ENCODE assay signal across 23 mouse cellular contexts in the genomic region with DNA sequence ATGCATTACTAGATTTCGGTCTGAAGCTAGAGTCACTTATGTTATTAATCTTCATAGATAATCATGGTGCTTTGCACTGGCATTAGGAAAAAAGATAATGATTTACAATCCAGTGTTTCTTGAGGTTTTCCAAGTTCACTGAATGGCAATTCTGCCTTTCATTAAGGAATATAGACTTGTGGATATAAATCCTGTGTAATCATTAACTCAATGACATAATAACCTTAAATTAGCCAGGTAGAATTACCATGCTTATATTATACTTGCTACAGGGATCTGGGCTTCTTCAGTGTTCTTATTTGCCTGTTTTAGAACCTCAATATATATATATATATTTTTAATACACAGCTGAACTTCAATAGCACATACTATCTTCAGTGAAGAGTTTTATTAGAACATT.
DNase-seq lines count a peak whose midpoint lies in the region; ATAC-seq and TF ChIP-seq lines count a peak whose summit lies in the region.
"Had no signal": no experiment of that assay in that cellular context is flagged by ENCODE, and none has a peak within 500 bp of the region (broad histone marks: within the 10 kb centered on the region; RNA-seq: fewer than 3 reads in every experiment).

No protein-coding gene starts in this region.

- no peak for DNase-seq in intestine, embryonic 14.5 days (ENCODE audit: low spot score)
- no peak for DNase-seq in adrenal gland, adult 18-20 months (ENCODE audit: low spot score in 2 of 2)
- no peak for DNase-seq in spleen, postnatal 4 days (ENCODE audit: low spot score in 2 of 2)
- no peak for DNase-seq in urinary bladder, postnatal 14 days (ENCODE audit: low spot score)
- no peak for DNase-seq in adrenal gland, postnatal 25 days
- DNase-seq: adrenal gland, adult 2 months; adrenal gland, adult 8-10 months; adrenal gland, postnatal 10 days; adrenal gland, postnatal 14 days; adrenal gland, postnatal 36 days; B cell, adult 2 months; cerebellum, adult 11 months; cerebellum, adult 11-12 months; cerebellum, adult 18-20 months; cerebellum, adult 2 months had no signal

- no peak overlapping the region for H3K4me2 ChIP-seq in intestine, embryonic 14.5 days (ENCODE audit: low read length)
- no peak overlapping the region for H3K4me2 ChIP-seq in intestine, embryonic 15.5 days (replicated peaks)
- H3K4me2 ChIP-seq in intestine, embryonic 16.5 days (ENCODE audit: low read depth, low read length) = no peak overlapping the region
- no peak overlapping the region for H3K4me2 ChIP-seq in intestine, postnatal 0 days (replicated peaks; ENCODE audit: low read depth)

- H3K36me3 ChIP-seq in intestine, embryonic 14.5 days (ENCODE audit: control insufficient read depth, insufficient read depth, low read length) = no peaks in the 10 kb centered on the region
- no peaks in the 10 kb centered on the region for H3K36me3 ChIP-seq in intestine, embryonic 15.5 days
- no peaks in the 10 kb centered on the region for H3K36me3 ChIP-seq in intestine, embryonic 16.5 days (ENCODE audit: control insufficient read depth, insufficient read depth, low read length)
- no peaks in the 10 kb centered on the region for H3K36me3 ChIP-seq in intestine, postnatal 0 days (ENCODE audit: control insufficient read depth, insufficient read depth)
- H3K36me3 ChIP-seq: G1E had no signal

- peak; percentile 64; the same call in 1 of the 2 replicates for ATAC-seq in intestine, embryonic 14.5 days (replicated peaks; ENCODE audit: low FRiP score, low TSS enrichment, low read depth)
- ATAC-seq in intestine, embryonic 15.5 days = peak; percentile 93
- ATAC-seq in intestine, embryonic 16.5 days = peak; percentile 95
- peak; percentile 82 for ATAC-seq in intestine, postnatal 0 days
- ATAC-seq: activated CD4-positive, CD25-positive, alpha-beta regulatory T cell, adult 4 months; CD4-positive, CD25-positive, alpha-beta regulatory T cell, adult 4 months; Patski had no signal

- WGBS in intestine, embryonic 14.5 days = 57% methylated on average over 1 of the region's 1 CpGs
- 60% methylated on average over 1 of the region's 1 CpGs for WGBS in intestine, embryonic 15.5 days
- WGBS in intestine, embryonic 16.5 days = 58% methylated on average over 1 of the region's 1 CpGs
- 24% methylated on average over 1 of the region's 1 CpGs for WGBS in intestine, postnatal 0 days

- no peaks in the 10 kb centered on the region for H3K9me3 ChIP-seq in intestine, embryonic 14.5 days (ENCODE audit: control insufficient read depth, low read length)
- no peaks in the 10 kb centered on the region for H3K9me3 ChIP-seq in intestine, embryonic 15.5 days
- H3K9me3 ChIP-seq in intestine, embryonic 16.5 days (ENCODE audit: control insufficient read depth, low read length) = no peaks in the 10 kb centered on the region
- H3K9me3 ChIP-seq in intestine, postnatal 0 days (ENCODE audit: control insufficient read depth) = no peaks in the 10 kb centered on the region

- H3K27ac ChIP-seq in intestine, embryonic 14.5 days (ENCODE audit: low read depth) = no peak overlapping the region
- H3K27ac ChIP-seq in intestine, embryonic 15.5 days = no peak overlapping the region
- no peak overlapping the region for H3K27ac ChIP-seq in intestine, embryonic 16.5 days (ENCODE audit: low read length)
- H3K27ac ChIP-seq in intestine, postnatal 0 days (ENCODE audit: low read depth, low read length) = no peak overlapping the region

- no peaks in the 10 kb centered on the region for H3K27me3 ChIP-seq in intestine, embryonic 14.5 days (replicated peaks; ENCODE audit: control insufficient read depth, insufficient read depth, low read length)
- H3K27me3 ChIP-seq in intestine, embryonic 15.5 days (replicated peaks) = no peaks in the 10 kb centered on the region
- no peaks in the 10 kb centered on the region for H3K27me3 ChIP-seq in intestine, embryonic 16.5 days (replicated peaks; ENCODE audit: control insufficient read depth, insufficient read depth, low read length)
- H3K27me3 ChIP-seq in intestine, postnatal 0 days (replicated peaks; ENCODE audit: control insufficient read depth, insufficient read depth, low read length) = no peaks in the 10 kb centered on the region
- H3K27me3 ChIP-seq: CH12.LX, Patski had no signal

- H3K9ac ChIP-seq in intestine, embryonic 14.5 days (ENCODE audit: low read length) = no peak overlapping the region
- H3K9ac ChIP-seq in intestine, embryonic 15.5 days = no peak overlapping the region
- no peak overlapping the region for H3K9ac ChIP-seq in intestine, embryonic 16.5 days (ENCODE audit: low read depth, low read length)
- no peak overlapping the region for H3K9ac ChIP-seq in intestine, postnatal 0 days (ENCODE audit: low read depth, low read length)

- no peaks in the 10 kb centered on the region for H3K4me1 ChIP-seq in intestine, embryonic 14.5 days (replicated peaks; ENCODE audit: control insufficient read depth, insufficient read depth, low read length)
- H3K4me1 ChIP-seq in intestine, embryonic 15.5 days (replicated peaks) = no peaks in the 10 kb centered on the region
- H3K4me1 ChIP-seq in intestine, embryonic 16.5 days (ENCODE audit: control insufficient read depth, insufficient read depth, low read length) = no peaks in the 10 kb centered on the region
- H3K4me1 ChIP-seq in intestine, postnatal 0 days (replicated peaks; ENCODE audit: control insufficient read depth, insufficient read depth, low read length) = no peaks in the 10 kb centered on the region

- no peak for TF ChIP-seq CTCF in intestine, postnatal 0 days (IDR thresholded peaks at IDR 0.05; ENCODE audit: low read depth)

- no peak overlapping the region for H3K4me3 ChIP-seq in intestine, embryonic 14.5 days (ENCODE audit: low read depth, low read length)
- H3K4me3 ChIP-seq in intestine, embryonic 15.5 days (replicated peaks) = no peak overlapping the region
- H3K4me3 ChIP-seq in intestine, embryonic 16.5 days (ENCODE audit: low read length) = no peak overlapping the region
- H3K4me3 ChIP-seq in intestine, postnatal 0 days (ENCODE audit: low read depth, low read length) = no peak overlapping the region
